Comparison of ENCODE assay signal across 8 mouse cellular contexts in genomic region chr4:135972911-135973811, GRCm38 (mm10). TPM values are rescaled to one million over a fixed set of nuclear protein-coding genes. Genes with fewer than 3 reads are reported as not detected.
DNase-seq lines count a peak whose midpoint lies in the region; ATAC-seq and TF ChIP-seq lines count a peak whose summit lies in the region.

No protein-coding gene starts in this region.

- H3K36me3 ChIP-seq in liver, adult 2 months (ENCODE audit: control insufficient read depth, insufficient read depth, low read length) = peaks cover 21% of the 10 kb centered on the region
- peaks cover 57% of the 10 kb centered on the region for H3K36me3 ChIP-seq in hindbrain, embryonic 12.5 days
- peaks cover 63% of the 10 kb centered on the region for H3K36me3 ChIP-seq in midbrain, embryonic 12.5 days

- TF ChIP-seq CTCF in liver, adult 2 months (IDR thresholded peaks at IDR 0.05; ENCODE audit: low read depth, low read length) = no peak

- H3K4me3 ChIP-seq in liver, adult 2 months (ENCODE audit: insufficient read depth, low read depth, low read length) = peak overlapping the region; percentile 79
- peak overlapping the region; percentile 86 for H3K4me3 ChIP-seq in hindbrain, embryonic 12.5 days
- peak overlapping the region; percentile 96 for H3K4me3 ChIP-seq in midbrain, embryonic 12.5 days

- peaks cover 6% of the 10 kb centered on the region for H3K4me1 ChIP-seq in liver, adult 2 months (ENCODE audit: control insufficient read depth, insufficient read depth, low read length)
- H3K4me1 ChIP-seq in hindbrain, embryonic 12.5 days = peaks cover 29% of the 10 kb centered on the region
- peaks cover 28% of the 10 kb centered on the region for H3K4me1 ChIP-seq in midbrain, embryonic 12.5 days

- H3K27me3 ChIP-seq in liver, adult 2 months (ENCODE audit: control insufficient read depth, insufficient read depth, low read length) = no peaks in the 10 kb centered on the region
- no peaks in the 10 kb centered on the region for H3K27me3 ChIP-seq in hindbrain, embryonic 12.5 days
- H3K27me3 ChIP-seq in midbrain, embryonic 12.5 days = no peaks in the 10 kb centered on the region

- peak; percentile 20; the same call in 1 of the 2 replicates for ATAC-seq in common myeloid progenitor, adult 5-6 weeks (replicated peaks; ENCODE audit: low read depth, poor library complexity, severe bottlenecking)
- no peak for ATAC-seq in hindbrain, embryonic 12.5 days (ENCODE audit: low FRiP score)
- no peak for ATAC-seq in midbrain, embryonic 12.5 days (ENCODE audit: low FRiP score, low read depth)

- H3K9me3 ChIP-seq in hindbrain, embryonic 12.5 days (replicated peaks) = no peaks in the 10 kb centered on the region
- H3K9me3 ChIP-seq in midbrain, embryonic 12.5 days = no peaks in the 10 kb centered on the region

- no peak overlapping the region for H3K27ac ChIP-seq in liver, adult 2 months (replicated peaks; ENCODE audit: insufficient read depth, low read depth, low read length)
- 0 out of 2 replicates have a peak overlapping the region, but pooled peaks have one; percentile 23 for H3K27ac ChIP-seq in hindbrain, embryonic 12.5 days
- H3K27ac ChIP-seq in midbrain, embryonic 12.5 days (replicated peaks) = peak overlapping the region; percentile 71; the same call in 1 of the 2 replicates

- H3K4me2 ChIP-seq in hindbrain, embryonic 12.5 days (replicated peaks) = peak overlapping the region; percentile 88
- peak overlapping the region; percentile 99 for H3K4me2 ChIP-seq in midbrain, embryonic 12.5 days (replicated peaks)

- no peak for DNase-seq in liver, adult 2 months (ENCODE audit: extremely low read depth, low read depth, low spot score)
- DNase-seq in liver = no peak
- no peak for DNase-seq in right cerebral cortex, postnatal 36 days (ENCODE audit: low spot score in 2 of 2)
- no peak for DNase-seq in urinary bladder, postnatal 10 days (ENCODE audit: low spot score)
- DNase-seq in left cerebral cortex, postnatal 14 days (ENCODE audit: low spot score in 2 of 2) = no peak

- TF ChIP-seq POLR2A in liver, adult 2 months (IDR thresholded peaks at IDR 0.05; ENCODE audit: extremely low read depth, insufficient read depth, low read length) = no peak

- WGBS in liver, adult 2 months = 63% methylated on average over 13 of the region's 13 CpGs
- 76% methylated on average over 13 of the region's 13 CpGs for WGBS in hindbrain, embryonic 12.5 days
- 78% methylated on average over 13 of the region's 13 CpGs for WGBS in midbrain, embryonic 12.5 days

- no peak overlapping the region for H3K9ac ChIP-seq in liver, adult 2 months (ENCODE audit: low read depth, low read length)
- H3K9ac ChIP-seq in hindbrain, embryonic 12.5 days = peak overlapping the region; percentile 91
- H3K9ac ChIP-seq in midbrain, embryonic 12.5 days (replicated peaks) = peak overlapping the region; percentile 96

- intact Hi-C loops in left cerebral cortex, postnatal 14 days (cut with DNase I) = no loop called here

- peaks cover 8% of the 10 kb centered on the region for H3K79me2 ChIP-seq in liver, adult 2 months (ENCODE audit: control insufficient read depth, insufficient read depth, low read length)

RNA-seq across cellular contexts. Expression of gene Lypla2, which starts 0.7 kb away (rescaled TPM):
- total RNA-seq in liver, adult 2 months (2014; rRNA removed) = 21.8 and 25.9 TPM in 2 replicates
- 113 and 116 TPM in 2 replicates for polyA plus RNA-seq in liver, adult 2 months (2012; rRNA removed)
- 11.0 and 16.1 TPM in 2 replicates for total RNA-seq in common myeloid progenitor, adult 5-6 weeks (2017)
- 153 and 167 TPM in 2 replicates for polyA plus RNA-seq in hindbrain, embryonic 12.5 days (2016; fragmentation: Nextera tagmentation; extraction: Ambion mirVana)
- polyA plus RNA-seq in midbrain, embryonic 12.5 days (2016; fragmentation: Nextera tagmentation; extraction: Ambion mirVana) = 162 and 163 TPM in 2 replicates
- 10 to 100 TPM; 82.2 to 91.6 TPM for total RNA-seq in left cerebral cortex, postnatal 14 days (2021)

RNA-seq across cellular contexts. Expression of gene Gale, which starts 9.6 kb away (rescaled TPM):
- total RNA-seq in liver, adult 2 months (2014; rRNA removed) = 34.2 and 38.5 TPM in 2 replicates
- 32.0 and 33.6 TPM in 2 replicates for polyA plus RNA-seq in liver, adult 2 months (2012; rRNA removed)
- 4.1 and 4.2 TPM in 2 replicates for total RNA-seq in common myeloid progenitor, adult 5-6 weeks (2017)
- 35.3 and 35.5 TPM in 2 replicates for polyA plus RNA-seq in hindbrain, embryonic 12.5 days (2016; fragmentation: Nextera tagmentation; extraction: Ambion mirVana)
- 32.1 and 32.8 TPM in 2 replicates for polyA plus RNA-seq in midbrain, embryonic 12.5 days (2016; fragmentation: Nextera tagmentation; extraction: Ambion mirVana)
- 10 to 100 TPM; 26.2 to 31.6 TPM for total RNA-seq in left cerebral cortex, postnatal 14 days (2021)

RNA-seq across cellular contexts. Expression of gene Pithd1, which starts 13.9 kb away (rescaled TPM):
- total RNA-seq in liver, adult 2 months (2014; rRNA removed) = 20.3 and 21.0 TPM in 2 replicates
- 28.8 and 41.0 TPM in 2 replicates for polyA plus RNA-seq in liver, adult 2 months (2012; rRNA removed)
- 21.1 and 30.6 TPM in 2 replicates for total RNA-seq in common myeloid progenitor, adult 5-6 weeks (2017)
- polyA plus RNA-seq in hindbrain, embryonic 12.5 days (2016; fragmentation: Nextera tagmentation; extraction: Ambion mirVana) = 58.3 and 59.8 TPM in 2 replicates
- polyA plus RNA-seq in midbrain, embryonic 12.5 days (2016; fragmentation: Nextera tagmentation; extraction: Ambion mirVana) = 56.0 and 58.3 TPM in 2 replicates
- total RNA-seq in left cerebral cortex, postnatal 14 days (2021) = 10 to 100 TPM; 71.5 to 72.5 TPM

RNA-seq across cellular contexts. Expression of gene Hmgcl, which starts 26.9 kb away (rescaled TPM):
- total RNA-seq in liver, adult 2 months (2014; rRNA removed) = 179 and 187 TPM in 2 replicates
- polyA plus RNA-seq in liver, adult 2 months (2012; rRNA removed) = 266 and 291 TPM in 2 replicates
- 23.8 and 48.2 TPM in 2 replicates for total RNA-seq in common myeloid progenitor, adult 5-6 weeks (2017)
- 55.6 and 60.2 TPM in 2 replicates for polyA plus RNA-seq in hindbrain, embryonic 12.5 days (2016; fragmentation: Nextera tagmentation; extraction: Ambion mirVana)
- polyA plus RNA-seq in midbrain, embryonic 12.5 days (2016; fragmentation: Nextera tagmentation; extraction: Ambion mirVana) = 52.7 and 54.1 TPM in 2 replicates
- total RNA-seq in left cerebral cortex, postnatal 14 days (2021) = 10 to 100 TPM; 28.3 to 30.9 TPM

RNA-seq across cellular contexts. Expression of gene Eloa, which starts 48.4 kb away (rescaled TPM):
- total RNA-seq in liver, adult 2 months (2014; rRNA removed) = 16.1 and 16.7 TPM in 2 replicates
- polyA plus RNA-seq in liver, adult 2 months (2012; rRNA removed) = 7.3 and 8.1 TPM in 2 replicates
- 48.3 and 52.5 TPM in 2 replicates for total RNA-seq in common myeloid progenitor, adult 5-6 weeks (2017)
- polyA plus RNA-seq in hindbrain, embryonic 12.5 days (2016; fragmentation: Nextera tagmentation; extraction: Ambion mirVana) = 36.5 and 41.5 TPM in 2 replicates
- polyA plus RNA-seq in midbrain, embryonic 12.5 days (2016; fragmentation: Nextera tagmentation; extraction: Ambion mirVana) = 34.2 and 36.1 TPM in 2 replicates
- 10 to 100 TPM; 27.6 to 28.2 TPM for total RNA-seq in left cerebral cortex, postnatal 14 days (2021)
